8 mouse cellular contexts compared by ENCODE assay signal in genomic region chr9:106337620-106338019, GRCm38 (mm10). TPM values are rescaled to one million over a fixed set of nuclear protein-coding genes. Genes with fewer than 3 reads are reported as not detected.
DNase-seq lines count a peak whose midpoint lies in the region; ATAC-seq lines count a peak whose summit lies in the region.

No protein-coding gene starts in this region.

- H3K27me3 ChIP-seq in heart, embryonic 13.5 days (replicated peaks), result no peaks in the 10 kb centered on the region
- no peaks in the 10 kb centered on the region for H3K27me3 ChIP-seq in limb, embryonic 10.5 days (ENCODE audit: low read depth, poor library complexity, severe bottlenecking)
- H3K27me3 ChIP-seq in stomach, embryonic 15.5 days (replicated peaks), result no peaks in the 10 kb centered on the region

- WGBS in heart, embryonic 13.5 days, result 53% methylated on average over 9 of the region's 9 CpGs
- 89% methylated on average over 9 of the region's 9 CpGs for WGBS in limb, embryonic 10.5 days
- WGBS in stomach, embryonic 15.5 days, result 71% methylated on average over 9 of the region's 9 CpGs

- H3K4me3 ChIP-seq in heart, embryonic 13.5 days, result no peak overlapping the region
- H3K4me3 ChIP-seq in limb, embryonic 10.5 days, result no peak overlapping the region
- H3K4me3 ChIP-seq in stomach, embryonic 15.5 days (replicated peaks), result no peak overlapping the region

- H3K4me1 ChIP-seq in heart, embryonic 13.5 days, result peaks cover 50% of the 10 kb centered on the region
- H3K4me1 ChIP-seq in limb, embryonic 10.5 days, result peaks cover 75% of the 10 kb centered on the region
- H3K4me1 ChIP-seq in stomach, embryonic 15.5 days, result peaks cover 27% of the 10 kb centered on the region

- H3K27ac ChIP-seq in heart, embryonic 13.5 days (replicated peaks), result 0 out of 2 replicates have a peak overlapping the region, but pooled peaks have one; percentile 57
- peak overlapping the region; percentile 93 for H3K27ac ChIP-seq in limb, embryonic 10.5 days
- 0 out of 2 replicates have a peak overlapping the region, but pooled peaks have one; percentile 31 for H3K27ac ChIP-seq in stomach, embryonic 15.5 days

- ATAC-seq in heart, embryonic 13.5 days (ENCODE audit: extremely low read depth, insufficient number of reproducible peaks, low FRiP score, low TSS enrichment), result no peak
- ATAC-seq in stomach, embryonic 15.5 days (ENCODE audit: insufficient read depth, low FRiP score, low read depth), result no peak

- intact Hi-C loops in heart, postnatal 14 days (cut with DNase I), result no loop called here

- no peak overlapping the region for H3K4me2 ChIP-seq in heart, embryonic 13.5 days
- no peak overlapping the region for H3K4me2 ChIP-seq in stomach, embryonic 15.5 days

- H3K9ac ChIP-seq in heart, embryonic 13.5 days, result no peak overlapping the region
- no peak overlapping the region for H3K9ac ChIP-seq in stomach, embryonic 15.5 days

- H3K36me3 ChIP-seq in heart, embryonic 13.5 days, result no peaks in the 10 kb centered on the region
- H3K36me3 ChIP-seq in limb, embryonic 10.5 days, result peaks cover 16% of the 10 kb centered on the region; the same call in 1 of the 2 replicates
- no peaks in the 10 kb centered on the region for H3K36me3 ChIP-seq in stomach, embryonic 15.5 days

- DNase-seq in heart, postnatal 14 days, result no peak
- peak; percentile 59 for DNase-seq in right cerebral cortex, adult 18-20 months
- DNase-seq in right cerebral cortex, postnatal 14 days, result no peak
- DNase-seq in limb, embryonic 10.5 days (ENCODE audit: low spot score), result no peak
- DNase-seq in cerebellum, adult 8-10 months, result no peak
- no peak for DNase-seq in adrenal gland, adult 8-10 months

- no peaks in the 10 kb centered on the region for H3K9me3 ChIP-seq in heart, embryonic 13.5 days
- no peaks in the 10 kb centered on the region for H3K9me3 ChIP-seq in limb, embryonic 10.5 days (replicated peaks)
- no peaks in the 10 kb centered on the region for H3K9me3 ChIP-seq in stomach, embryonic 15.5 days

RNA-seq across cellular contexts. Expression of gene Dusp7, which starts 30.8 kb away (rescaled TPM):
- polyA plus RNA-seq in heart, embryonic 13.5 days (2015; fragmentation: Nextera tagmentation; extraction: Ambion mirVana), result 8.6 and 10.4 TPM in 2 replicates
- total RNA-seq in heart, postnatal 14 days (2021), result 10 to 100 TPM; 53.2 to 53.9 TPM
- 43.1 and 44.9 TPM in 2 replicates for polyA plus RNA-seq in limb, embryonic 10.5 days (2016; fragmentation: Nextera tagmentation; extraction: Ambion mirVana)
- polyA plus RNA-seq in stomach, embryonic 15.5 days (2015; fragmentation: Nextera tagmentation; extraction: Ambion mirVana), result 16.8 and 17.1 TPM in 2 replicates
- total RNA-seq in adrenal gland, adult 8-10 months (2022), result 10 to 100 TPM; 13.1 to 22.0 (median 18.4) TPM

RNA-seq across cellular contexts. Expression of gene Poc1a, which starts 56.8 kb away (rescaled TPM):
- 26.4 and 29.9 TPM in 2 replicates for polyA plus RNA-seq in heart, embryonic 13.5 days (2015; fragmentation: Nextera tagmentation; extraction: Ambion mirVana)
- 1 to 10 TPM; 4.3 to 4.8 TPM for total RNA-seq in heart, postnatal 14 days (2021)
- 42.9 and 43.9 TPM in 2 replicates for polyA plus RNA-seq in limb, embryonic 10.5 days (2016; fragmentation: Nextera tagmentation; extraction: Ambion mirVana)
- 24.7 and 25.4 TPM in 2 replicates for polyA plus RNA-seq in stomach, embryonic 15.5 days (2015; fragmentation: Nextera tagmentation; extraction: Ambion mirVana)
- 1 to 10 TPM; 3.9 to 6.5 (median 5.5) TPM for total RNA-seq in adrenal gland, adult 8-10 months (2022)

Comparison
In these comparisons a context has a peak if more than half of its experiments do, and no peak if none do; other contexts are left out.
1. H3K27ac ChIP-seq: peak in every context shown above with its lines; median percentile 93 in limb, embryonic 10.5 days; 57 in heart, embryonic 13.5 days; 31 in stomach, embryonic 15.5 days.